Mouse (Mus musculus) G1E (cell line): ENCODE results near the gene Nlrc3. TPM values are rescaled to one million over a fixed set of nuclear protein-coding genes. Genes with fewer than 3 reads are reported as not detected.
A peak's percentile ranks its signal among the peaks of the same experiment; 100 is the strongest.

Experiments used
- ATAC-seq: 2 replicates; pipeline ENCODE4 v1.8.0; 2016; ENCODE audit warnings: mild to moderate bottlenecking; ENCODE audit not compliant: insufficient number of reproducible peaks, poor library complexity, low FRiP score, severe bottlenecking; ENCODE audit errors: extremely low read depth
- DNase-seq: peaks from one replicate; pipeline ENCODE4 v3.0.0; 2012; ENCODE audit warnings: low spot score
- H3K27me3 ChIP-seq: 2 replicates; pipeline ENCODE4 v1.6.1; 2012; ENCODE audit warnings: mild to moderate bottlenecking, low read length, inconsistent platforms; ENCODE audit not compliant: insufficient read depth
- H3K36me3 ChIP-seq: replicated peaks from 2 replicates; pipeline ENCODE3; 2012; ENCODE audit warnings: mild to moderate bottlenecking, inconsistent platforms
- H3K4me1 ChIP-seq: 2 replicates; pipeline ENCODE4 v1.6.1; 2012; ENCODE audit warnings: low read depth, low read length, inconsistent platforms, mixed read lengths; ENCODE audit not compliant: insufficient read depth
- H3K4me3 ChIP-seq: 2 replicates; pipeline ENCODE4 v1.5.1; 2012; ENCODE audit warnings: low read depth, mild to moderate bottlenecking, inconsistent platforms, low read length, moderate library complexity, mixed read lengths
- H3K9me3 ChIP-seq: replicated peaks from 2 replicates; pipeline ENCODE4 v1.6.1; 2012; ENCODE audit warnings: inconsistent platforms
- CTCF ChIP-seq: IDR thresholded peaks from 2 replicates; pipeline ENCODE4 v1.5.1; 2012; ENCODE audit warnings: low read depth, low read length, inconsistent platforms, mixed read lengths
- GATA1 ChIP-seq: IDR thresholded peaks from 2 replicates; pipeline ENCODE4 v1.6.1; 2012; ENCODE audit warnings: borderline replicate concordance, low read length, inconsistent platforms, mixed read lengths
- GATA2 ChIP-seq: IDR thresholded peaks from 2 replicates; pipeline ENCODE4 v1.6.1; 2012; ENCODE audit warnings: low read depth, low read length, inconsistent platforms, borderline replicate concordance
- POLR2AphosphoS5 ChIP-seq: IDR thresholded peaks from 2 replicates; pipeline ENCODE4 v1.6.1; 2012; ENCODE audit warnings: low read depth, low read length, inconsistent platforms; ENCODE audit not compliant: insufficient replicate concordance
- TAL1 ChIP-seq: conservative IDR thresholded peaks from 2 replicates; pipeline ENCODE4 v1.6.1; 2012; ENCODE audit warnings: low read depth, low read length, inconsistent platforms, mixed read lengths
- polyA plus RNA-seq: library from polyadenylated mRNA; stranded (reverse); fragments of >175 nt; gene quantifications from 2 replicates; pipeline ENCODE4 v1.2.3, GENCODE M21; 2012
- total RNA-seq, 2 experiments: library from RNA; stranded (forward) in 1 of 2; stranded (reverse) in 1 of 2; fragments of 200-1000 nt in 1 of 2; fragments of >200 nt in 1 of 2; fragmentation: Nextera tagmentation in 1 of 2; gene quantifications; 2 replicates each; pipeline ENCODE4 v1.2.3; 2014 to 2017

Gene Nlrc3
- total and polyA plus RNA-seq, 3 experiments, result 0.16 TPM; not detected in 2

GRCm38 (mm10) chr16:3920756-3921155 lies 55.7 kb downstream of the Nlrc3 start:
- TF ChIP-seq TAL1 (no peak), CTCF (no peak), POLR2AphosphoS5 (no peak), GATA1 (no peak), GATA2 (no peak)
- H3K27me3 ChIP-seq, result no peaks in the 10 kb centered on the region
- peaks cover 94% of the 10 kb centered on the region for H3K36me3 ChIP-seq
- DNase-seq (no peak), ATAC-seq (no peak)
- no peaks in the 10 kb centered on the region for H3K4me1 ChIP-seq
- H3K4me3 ChIP-seq, result no peak overlapping the region
- H3K9me3 ChIP-seq, result no peaks in the 10 kb centered on the region

- H3K36me3 ChIP-seq, result peaks cover 67% of the 10 kb centered on the region
- H3K27me3 ChIP-seq, result no peaks in the 10 kb centered on the region
- no peaks in the 10 kb centered on the region for H3K9me3 ChIP-seq
- H3K4me1 ChIP-seq, result peaks cover 19% of the 10 kb centered on the region
- ATAC-seq, result no peak
- H3K4me3 ChIP-seq, result peak overlapping the region; percentile 86
- no peak for TF ChIP-seq POLR2AphosphoS5
- no peak for DNase-seq
Measured at GRCm38 (mm10) chr16:3909118-3909517, 67.3 kb downstream of the Nlrc3 start.

- H3K36me3 ChIP-seq, result peaks cover 67% of the 10 kb centered on the region
- TF ChIP-seq CTCF (peak; percentile 44), POLR2AphosphoS5 (no peak)
- peaks cover 19% of the 10 kb centered on the region for H3K4me1 ChIP-seq
- DNase-seq (peak; percentile 78), ATAC-seq (peak; percentile 95)
- H3K4me3 ChIP-seq, result peak within 1 kb of the TSS; percentile 86
- H3K27me3 ChIP-seq, result no peaks in the 10 kb centered on the region
- no peaks in the 10 kb centered on the region for H3K9me3 ChIP-seq
Measured at GRCm38 (mm10) chr16:3908537-3909111, 67.8 kb downstream of the Nlrc3 start, which contains the start of the genes 1700037C18Rik and Cluap1. 1700037C18Rik (minus strand) TSS chr16:3908689. Cluap1 (plus strand) TSS chr16:3908801.

DNA sequence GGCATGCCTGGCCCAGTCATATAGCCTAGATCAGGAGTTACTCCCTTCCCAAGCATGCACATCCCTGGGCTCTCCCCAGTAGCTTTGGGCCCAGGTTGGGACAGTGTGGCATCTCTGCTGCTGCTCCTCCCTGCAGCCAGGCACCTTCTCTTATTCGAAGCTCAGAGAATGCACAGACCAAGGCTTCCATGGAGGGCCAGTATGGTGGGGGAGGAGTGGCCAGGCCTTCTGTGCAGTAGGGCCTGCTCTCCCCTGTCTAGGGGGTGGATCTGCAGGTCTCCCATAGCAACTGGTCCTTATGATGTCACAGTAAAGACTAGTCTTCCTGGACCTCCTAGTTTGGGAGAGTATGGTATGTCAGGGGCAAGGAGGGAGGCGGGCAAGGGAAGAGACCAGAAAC lies 69.0 kb downstream of the Nlrc3 start:
- DNase-seq, result no peak

GRCm38 (mm10) chr16:3896553-3896952 lies 79.9 kb downstream of the Nlrc3 start:
- TF ChIP-seq POLR2AphosphoS5 (no peak), TAL1 (no peak), CTCF (no peak), GATA1 (no peak)

More for the DNA sequence above, 69.0 kb downstream of the Nlrc3 start:
- H3K36me3 ChIP-seq, result peaks cover 67% of the 10 kb centered on the region
- no peak for ATAC-seq
- TF ChIP-seq CTCF (no peak), GATA2 (no peak), POLR2AphosphoS5 (no peak), GATA1 (no peak), TAL1 (no peak)
- peak overlapping the region; percentile 18; the same call in 1 of the 2 replicates for H3K4me3 ChIP-seq
- H3K27me3 ChIP-seq, result no peaks in the 10 kb centered on the region
- no peaks in the 10 kb centered on the region for H3K9me3 ChIP-seq
- H3K4me1 ChIP-seq, result peaks cover 19% of the 10 kb centered on the region

GRCm38 (mm10) chr16:3896046-3896445 lies 80.4 kb downstream of the Nlrc3 start:
- DNase-seq (no peak), ATAC-seq (no peak)
- no peaks in the 10 kb centered on the region for H3K9me3 ChIP-seq
- TF ChIP-seq GATA2, result no peak
- no peak for TF ChIP-seq GATA1
- TF ChIP-seq CTCF, result no peak
- no peak for TF ChIP-seq POLR2AphosphoS5
- no peak for TF ChIP-seq TAL1
- peaks cover 15% of the 10 kb centered on the region for H3K4me1 ChIP-seq
- H3K4me3 ChIP-seq, result no peak overlapping the region
- no peaks in the 10 kb centered on the region for H3K27me3 ChIP-seq
- H3K36me3 ChIP-seq, result peaks cover 91% of the 10 kb centered on the region

More at GRCm38 (mm10) chr16:3896553-3896952, 79.9 kb downstream of the Nlrc3 start:
- Histone ChIP-seq H3K27me3 (no peaks in the 10 kb centered on the region), H3K9me3 (no peaks in the 10 kb centered on the region), H3K4me3 (no peak overlapping the region), H3K36me3 (peaks cover 92% of the 10 kb centered on the region), H3K4me1 (peaks cover 15% of the 10 kb centered on the region)
- ATAC-seq, result no peak
- no peak for DNase-seq

DNA sequence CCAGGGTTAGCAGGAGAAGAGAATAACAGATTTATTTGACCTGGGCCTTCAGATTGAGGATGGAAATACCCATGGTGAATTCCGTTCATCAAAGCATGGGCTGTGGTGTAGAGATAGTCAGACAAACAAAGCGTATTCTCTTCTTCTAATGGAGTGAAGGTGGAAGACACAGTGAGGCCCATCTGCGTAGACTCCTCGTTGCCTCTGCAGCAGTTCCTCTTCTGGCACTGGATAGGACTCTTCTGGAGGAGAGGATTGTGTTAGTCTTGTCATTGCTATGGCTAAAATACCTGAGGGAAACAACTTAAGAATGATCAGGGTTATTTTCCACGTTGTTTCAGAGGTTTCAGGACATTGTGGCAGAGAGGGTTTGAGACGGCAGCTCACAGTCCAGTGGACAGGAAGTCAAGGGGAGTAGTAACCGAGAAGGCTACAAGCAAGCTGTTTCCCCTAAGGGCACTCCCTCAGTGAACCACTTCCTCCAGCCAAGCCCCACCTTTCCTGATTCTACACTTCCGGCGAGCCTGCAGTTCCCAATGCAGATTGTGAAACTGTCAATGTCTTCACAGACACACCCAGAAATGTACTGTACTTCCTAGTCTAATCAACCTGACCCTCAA lies 81.1 kb downstream of the Nlrc3 start:
- peaks cover 15% of the 10 kb centered on the region for H3K4me1 ChIP-seq
- DNase-seq, result no peak
- H3K4me3 ChIP-seq, result no peak overlapping the region
- H3K9me3 ChIP-seq, result no peaks in the 10 kb centered on the region
- H3K36me3 ChIP-seq, result peaks cover 88% of the 10 kb centered on the region
- ATAC-seq, result peak; percentile 94
- TF ChIP-seq TAL1 (no peak), POLR2AphosphoS5 (no peak), GATA2 (no peak), GATA1 (no peak), CTCF (no peak)
- no peaks in the 10 kb centered on the region for H3K27me3 ChIP-seq

Other genes starting within 250 kb of the Nlrc3 start
- 35.8 and 50.7 TPM in 2 replicates for gene Zfp263, start 232.5 kb downstream of the Nlrc3 start, total RNA-seq (2014; fragmentation: Nextera tagmentation)
- 36.4 and 43.3 TPM in 2 replicates for gene Zfp263, start 232.5 kb downstream of the Nlrc3 start, total RNA-seq (2017)
- 20.7 and 25.3 TPM in 2 replicates for gene Zfp263, start 232.5 kb downstream of the Nlrc3 start, polyA plus RNA-seq
- gene Olfr15, start 145.8 kb downstream of the Nlrc3 start, total RNA-seq (2014; fragmentation: Nextera tagmentation), result not detected in 2 replicates
- 0.06 and 0.11 TPM in 2 replicates for gene Olfr15, start 145.8 kb downstream of the Nlrc3 start, total RNA-seq (2017)
- gene Olfr15, start 145.8 kb downstream of the Nlrc3 start, polyA plus RNA-seq, result not detected in 2 replicates
- 2.8 and 3.9 TPM in 2 replicates for gene Zfp174, start 129.4 kb downstream of the Nlrc3 start, total RNA-seq (2014; fragmentation: Nextera tagmentation)
- gene Zfp174, start 129.4 kb downstream of the Nlrc3 start, total RNA-seq (2017), result 1.3 and 1.8 TPM in 2 replicates
- gene Zfp174, start 129.4 kb downstream of the Nlrc3 start, polyA plus RNA-seq, result 0.16 and 0.19 TPM in 2 replicates
- gene Naa60, start 104.3 kb downstream of the Nlrc3 start, total RNA-seq (2014; fragmentation: Nextera tagmentation), result 57.5 and 71.6 TPM in 2 replicates
- gene Naa60, start 104.3 kb downstream of the Nlrc3 start, total RNA-seq (2017), result 25.6 and 25.7 TPM in 2 replicates
- 26.0 and 28.7 TPM in 2 replicates for gene Naa60, start 104.3 kb downstream of the Nlrc3 start, polyA plus RNA-seq
- 23.3 and 23.6 TPM in 2 replicates for gene Zfp597, start 92.1 kb downstream of the Nlrc3 start, total RNA-seq (2014; fragmentation: Nextera tagmentation)
- 24.2 and 26.7 TPM in 2 replicates for gene Zfp597, start 92.1 kb downstream of the Nlrc3 start, total RNA-seq (2017)
- gene Zfp597, start 92.1 kb downstream of the Nlrc3 start, polyA plus RNA-seq, result 2.7 and 3.0 TPM in 2 replicates
- gene Gm20695, start 92.0 kb downstream of the Nlrc3 start, total RNA-seq (2014; fragmentation: Nextera tagmentation), result not detected in 2 replicates
- 0.33 TPM in 1 of 2 replicates, not detected in the other for gene Gm20695, start 92.0 kb downstream of the Nlrc3 start, total RNA-seq (2017)
- not detected in 2 replicates for gene Gm20695, start 92.0 kb downstream of the Nlrc3 start, polyA plus RNA-seq
- gene 1700037C18Rik, start 67.9 kb downstream of the Nlrc3 start, total RNA-seq (2014; fragmentation: Nextera tagmentation), result 1.7 and 6.2 TPM in 2 replicates
- 2.2 and 2.5 TPM in 2 replicates for gene 1700037C18Rik, start 67.9 kb downstream of the Nlrc3 start, total RNA-seq (2017)
- 8.2 and 11.1 TPM in 2 replicates for gene 1700037C18Rik, start 67.9 kb downstream of the Nlrc3 start, polyA plus RNA-seq
- gene Cluap1, start 67.8 kb downstream of the Nlrc3 start, total RNA-seq (2014; fragmentation: Nextera tagmentation), result 12.0 and 24.2 TPM in 2 replicates
- 26.4 and 26.9 TPM in 2 replicates for gene Cluap1, start 67.8 kb downstream of the Nlrc3 start, total RNA-seq (2017)
- 23.6 and 30.4 TPM in 2 replicates for gene Cluap1, start 67.8 kb downstream of the Nlrc3 start, polyA plus RNA-seq
- gene Slx4, start 27.1 kb upstream of the Nlrc3 start, total RNA-seq (2014; fragmentation: Nextera tagmentation), result 47.5 and 51.8 TPM in 2 replicates
- 30.8 and 36.8 TPM in 2 replicates for gene Slx4, start 27.1 kb upstream of the Nlrc3 start, total RNA-seq (2017)
- gene Slx4, start 27.1 kb upstream of the Nlrc3 start, polyA plus RNA-seq, result 17.0 and 22.0 TPM in 2 replicates
- not detected in 2 replicates for gene Dnase1, start 60.3 kb upstream of the Nlrc3 start, total RNA-seq (2014; fragmentation: Nextera tagmentation)
- gene Dnase1, start 60.3 kb upstream of the Nlrc3 start, total RNA-seq (2017), result 0.41 and 0.49 TPM in 2 replicates
- gene Dnase1, start 60.3 kb upstream of the Nlrc3 start, polyA plus RNA-seq, result not detected in 2 replicates
- gene Trap1, start 101.2 kb upstream of the Nlrc3 start, total RNA-seq (2014; fragmentation: Nextera tagmentation), result 134 and 135 TPM in 2 replicates
- 111 and 117 TPM in 2 replicates for gene Trap1, start 101.2 kb upstream of the Nlrc3 start, total RNA-seq (2017)
- gene Trap1, start 101.2 kb upstream of the Nlrc3 start, polyA plus RNA-seq, result 413 and 470 TPM in 2 replicates
- 87.1 and 92.8 TPM in 2 replicates for gene Crebbp, start 237.4 kb upstream of the Nlrc3 start, total RNA-seq (2014; fragmentation: Nextera tagmentation)
- 8.6 and 9.6 TPM in 2 replicates for gene Crebbp, start 237.4 kb upstream of the Nlrc3 start, total RNA-seq (2017)
- 9.1 and 13.9 TPM in 2 replicates for gene Crebbp, start 237.4 kb upstream of the Nlrc3 start, polyA plus RNA-seq